Mouse (Mus musculus) testis, adult 2 months (tissue): ENCODE results near the gene Ubl3.

Experiments
- CTCF ChIP-seq: fragments of 200-500 bp; IDR thresholded peaks from 2 replicates; pipeline ENCODE4 v1.5.1; 2012; ENCODE audit warnings: low read depth, mild to moderate bottlenecking, inconsistent platforms, low read length, moderate library complexity; ENCODE audit not compliant: control insufficient read depth, insufficient read depth, insufficient replicate concordance
- POLR2A ChIP-seq: fragments of 200-500 bp; IDR thresholded peaks from 2 replicates; pipeline ENCODE4 v1.6.1; 2012; ENCODE audit warnings: low read depth, mild to moderate bottlenecking, inconsistent platforms, low read length, moderate library complexity; ENCODE audit not compliant: control insufficient read depth

GRCm38 (mm10) chr5:148590603-148591447, 38.2 kb upstream of the Ubl3 start:
- TF ChIP-seq CTCF: no peak
- TF ChIP-seq POLR2A: peak; percentile 65; the same call in 1 of the 2 replicates
